Mouse (Mus musculus) liver, embryonic 14.5 days (tissue): ENCODE data around the gene Rassf8.

Experiments used
- CTCF ChIP-seq: IDR thresholded peaks from 2 replicates; pipeline ENCODE4 v1.5.1; 2016; ENCODE audit warnings: antibody characterized with exemption, low read depth, control low read depth
- EP300 ChIP-seq: IDR thresholded peaks from 2 replicates; pipeline ENCODE4 v1.6.1; 2016; ENCODE audit warnings: antibody characterized with exemption, low read depth

DNA sequence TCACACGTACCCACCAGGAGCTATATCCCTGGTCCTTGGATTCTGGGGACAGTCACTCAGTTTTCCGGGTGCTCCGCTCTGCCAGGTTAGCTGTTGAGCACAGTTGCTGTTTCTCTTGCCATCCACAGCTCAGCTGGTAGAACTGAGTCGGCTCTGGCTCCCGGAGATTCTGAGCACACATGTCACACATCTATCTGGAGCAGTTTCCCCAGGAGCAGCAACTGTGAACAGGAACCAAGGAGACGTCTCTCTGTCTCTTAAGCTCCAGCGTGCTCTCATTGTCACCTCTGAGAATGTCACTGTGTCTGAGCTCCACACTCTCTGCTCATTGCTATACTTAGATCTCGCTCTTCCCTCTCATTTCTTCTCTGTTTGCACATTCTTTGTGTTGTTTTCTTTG is 86.4 kb downstream of the Rassf8 start:
- TF ChIP-seq CTCF (no peak), EP300 (no peak)
